Mouse (Mus musculus) myocyte (in vitro differentiated cells): Measurements from ENCODE around the gene Macrod1. TPM values are rescaled to one million over a fixed set of nuclear protein-coding genes. Genes with fewer than 3 reads are reported as not detected.
A peak's percentile ranks its signal among the peaks of the same experiment; 100 is the strongest.

Source experiments
- H3K27me3 ChIP-seq: one replicate; pipeline ENCODE4 v1.6.1; 2011; ENCODE audit not compliant: control insufficient read depth, insufficient read depth, insufficient read length
- H3K36me3 ChIP-seq: one replicate; pipeline ENCODE4 v1.6.1; 2011; ENCODE audit not compliant: control insufficient read depth, insufficient read depth
- H3K4me2 ChIP-seq: one replicate; pipeline ENCODE4 v1.6.1; 2011; ENCODE audit warnings: low read depth, control low read depth
- H3K4me3 ChIP-seq: one replicate; pipeline ENCODE4 v1.5.1; 2011; ENCODE audit warnings: mild to moderate bottlenecking, control low read depth, moderate library complexity
- H3K79me2 ChIP-seq: one replicate; pipeline ENCODE4 v1.6.1; 2011; ENCODE audit not compliant: control insufficient read depth, insufficient read depth
- H3ac ChIP-seq: one replicate; pipeline ENCODE4 v1.6.1; 2011; ENCODE audit not compliant: control insufficient read depth, insufficient read length
- CEBPB ChIP-seq: IDR thresholded peaks from 2 replicates; pipeline ENCODE4 v1.6.1; 2011; ENCODE audit warnings: mild to moderate bottlenecking, moderate library complexity; ENCODE audit not compliant: poor library complexity, insufficient read depth, severe bottlenecking
- E2F4 ChIP-seq: IDR thresholded peaks from one replicate; pipeline ENCODE4 v1.6.1; 2011; ENCODE audit warnings: mild to moderate bottlenecking, control low read depth, moderate library complexity; ENCODE audit not compliant: insufficient read depth
- MAX ChIP-seq: IDR thresholded peaks from one replicate; pipeline ENCODE4 v1.6.1; 2011; ENCODE audit warnings: low read depth, mild to moderate bottlenecking, control low read depth
- MYOD1 ChIP-seq, 3 experiments: IDR thresholded peaks; one replicate each; pipeline ENCODE4 v1.6.1; 2011; ENCODE audit warnings: control low read depth in 2 of 3, low read depth in 2 of 3, mild to moderate bottlenecking in 2 of 3, moderate library complexity in 1 of 3; ENCODE audit not compliant: insufficient read length in 2 of 3, control insufficient read depth in 1 of 3
- MYOG ChIP-seq, 3 experiments: IDR thresholded peaks; one replicate each; pipeline ENCODE4 v1.6.1; 2011; ENCODE audit warnings: control low read depth in 2 of 3, low read depth in 2 of 3, mild to moderate bottlenecking in 2 of 3; ENCODE audit not compliant: insufficient read length in 2 of 3, control insufficient read depth in 1 of 3, insufficient read depth in 1 of 3
- POLR2A ChIP-seq: IDR thresholded peaks from one replicate; pipeline ENCODE4 v1.6.1; 2011; ENCODE audit warnings: low read depth, mild to moderate bottlenecking, control low read depth, moderate library complexity; ENCODE audit not compliant: insufficient read length
- POLR2AphosphoS2 ChIP-seq: IDR thresholded peaks from one replicate; pipeline ENCODE4 v1.6.1; 2011; ENCODE audit warnings: low read depth, control low read depth; ENCODE audit not compliant: insufficient read length
- REST ChIP-seq: IDR thresholded peaks from one replicate; pipeline ENCODE4 v1.6.1; 2011; ENCODE audit warnings: mild to moderate bottlenecking, control low read depth, moderate library complexity; ENCODE audit not compliant: insufficient read depth, insufficient read length
- SRF ChIP-seq: IDR thresholded peaks from one replicate; pipeline ENCODE4 v1.6.1; 2011; ENCODE audit warnings: low read depth; ENCODE audit not compliant: control insufficient read depth, insufficient read length
- TCF12 ChIP-seq: IDR thresholded peaks from one replicate; pipeline ENCODE4 v1.6.1; 2011; ENCODE audit warnings: mild to moderate bottlenecking, control low read depth; ENCODE audit not compliant: poor library complexity, insufficient read depth, severe bottlenecking
- TCF3 ChIP-seq: IDR thresholded peaks from one replicate; pipeline ENCODE4 v1.6.1; 2011; ENCODE audit warnings: low read depth, control low read depth; ENCODE audit not compliant: insufficient read length
- USF1 ChIP-seq: IDR thresholded peaks from one replicate; pipeline ENCODE4 v1.6.1; 2011; ENCODE audit warnings: low read depth, mild to moderate bottlenecking, control low read depth, moderate library complexity
- polyA plus RNA-seq: library from polyadenylated mRNA; unstranded; fragments of >200 nt; fragmentation: generic; extraction: Trizol; gene quantifications from one replicate; pipeline ENCODE4 v1.2.1, GENCODE M21; 2012; ENCODE audit warnings: missing spikeins

Gene Macrod1
- polyA plus RNA-seq, 1 experiment, result 82.4 TPM

GRCm38 (mm10) chr19:7235461-7235860, 178.9 kb downstream of the Macrod1 start:
- no peak overlapping the region for H3ac ChIP-seq
- H3K4me2 ChIP-seq, result no peak overlapping the region
- H3K79me2 ChIP-seq, result peaks cover 48% of the 10 kb centered on the region
- H3K4me3 ChIP-seq, result no peak overlapping the region
- H3K36me3 ChIP-seq, result peaks cover 11% of the 10 kb centered on the region
- TF ChIP-seq CEBPB, result no peak
- no peaks in the 10 kb centered on the region for H3K27me3 ChIP-seq

- H3K4me3 ChIP-seq, result no peak overlapping the region
- no peak overlapping the region for H3K4me2 ChIP-seq
- H3K36me3 ChIP-seq, result peaks cover 11% of the 10 kb centered on the region
- H3K27me3 ChIP-seq, result no peaks in the 10 kb centered on the region
- H3ac ChIP-seq, result no peak overlapping the region
- H3K79me2 ChIP-seq, result peaks cover 50% of the 10 kb centered on the region
- TF ChIP-seq SRF (no peak), POLR2AphosphoS2 (no peak), TCF12 (no peak), USF1 (no peak), E2F4 (no peak), MYOG (IDR thresholded peaks at IDR 0.05; ENCODE audit: control insufficient read depth in 1 of 3, insufficient read depth in 1 of 3, insufficient read length in 2 of 3, low read depth in 2 of 3) (no peak)
Measured at GRCm38 (mm10) chr19:7236011-7236410, 179.4 kb downstream of the Macrod1 start.

GRCm38 (mm10) chr19:7236742-7237141, 180.1 kb downstream of the Macrod1 start:
- peaks cover 10% of the 10 kb centered on the region for H3K36me3 ChIP-seq
- H3K4me3 ChIP-seq, result no peak overlapping the region
- H3K27me3 ChIP-seq, result no peaks in the 10 kb centered on the region
- no peak overlapping the region for H3K4me2 ChIP-seq
- no peak overlapping the region for H3ac ChIP-seq
- H3K79me2 ChIP-seq, result peaks cover 50% of the 10 kb centered on the region
- TF ChIP-seq MYOG (IDR thresholded peaks at IDR 0.05; ENCODE audit: control insufficient read depth in 1 of 3, insufficient read depth in 1 of 3, insufficient read length in 2 of 3, low read depth in 2 of 3) (no peak), TCF12 (no peak), MAX (no peak), REST (no peak), E2F4 (no peak), CEBPB (no peak), TCF3 (no peak), USF1 (no peak), SRF (no peak), POLR2A (no peak), POLR2AphosphoS2 (no peak), MYOD1 (IDR thresholded peaks at IDR 0.05; ENCODE audit: control insufficient read depth in 1 of 3, insufficient read length in 2 of 3, low read depth in 2 of 3) (no peak)

- no peaks in the 10 kb centered on the region for H3K36me3 ChIP-seq
- TF ChIP-seq USF1 (no peak), MYOG (IDR thresholded peaks at IDR 0.05; ENCODE audit: control insufficient read depth in 1 of 3, insufficient read depth in 1 of 3, insufficient read length in 2 of 3, low read depth in 2 of 3) (no peak), MAX (no peak), SRF (no peak), MYOD1 (IDR thresholded peaks at IDR 0.05; ENCODE audit: control insufficient read depth in 1 of 3, insufficient read length in 2 of 3, low read depth in 2 of 3) (no peak), E2F4 (no peak), REST (no peak), POLR2A (no peak), TCF12 (no peak), TCF3 (no peak), CEBPB (no peak), POLR2AphosphoS2 (no peak)
- H3K4me2 ChIP-seq, result peak overlapping the region; percentile 89
Measured at GRCm38 (mm10) chr19:7239574-7239973, 183.0 kb downstream of the Macrod1 start.

GRCm38 (mm10) chr19:7240291-7240690, 183.7 kb downstream of the Macrod1 start:
- Histone ChIP-seq H3K79me2 (peaks cover 47% of the 10 kb centered on the region), H3ac (peak overlapping the region; percentile 49), H3K36me3 (no peaks in the 10 kb centered on the region), H3K27me3 (no peaks in the 10 kb centered on the region), H3K4me3 (peak overlapping the region; percentile 82), H3K4me2 (peak overlapping the region; percentile 89)
- TF ChIP-seq MYOD1 (IDR thresholded peaks at IDR 0.05; ENCODE audit: control insufficient read depth in 1 of 3, insufficient read length in 2 of 3, low read depth in 2 of 3) (no peak), MAX (no peak), TCF3 (no peak), E2F4 (no peak), POLR2AphosphoS2 (no peak), SRF (no peak), REST (no peak), USF1 (no peak), TCF12 (no peak), POLR2A (no peak), CEBPB (no peak), MYOG (IDR thresholded peaks at IDR 0.05; ENCODE audit: control insufficient read depth in 1 of 3, insufficient read depth in 1 of 3, insufficient read length in 2 of 3, low read depth in 2 of 3) (no peak)

More at GRCm38 (mm10) chr19:7239574-7239973, 183.0 kb downstream of the Macrod1 start:
- Histone ChIP-seq H3K4me3 (peak overlapping the region; percentile 82), H3K27me3 (no peaks in the 10 kb centered on the region), H3K79me2 (peaks cover 50% of the 10 kb centered on the region), H3ac (no peak overlapping the region)
